Mouse (Mus musculus) adrenal gland, adult (tissue): ENCODE results near the gene Ctsw.

Experiments
- DNase-seq, 2 experiments: peaks; one replicate each; pipeline ENCODE4 v3.0.0; 2022 to 2023; ENCODE audit warnings: low spot score in 1 of 2; ENCODE audit not compliant: inconsistent age in 2 of 2

Gene Ctsw

DNA sequence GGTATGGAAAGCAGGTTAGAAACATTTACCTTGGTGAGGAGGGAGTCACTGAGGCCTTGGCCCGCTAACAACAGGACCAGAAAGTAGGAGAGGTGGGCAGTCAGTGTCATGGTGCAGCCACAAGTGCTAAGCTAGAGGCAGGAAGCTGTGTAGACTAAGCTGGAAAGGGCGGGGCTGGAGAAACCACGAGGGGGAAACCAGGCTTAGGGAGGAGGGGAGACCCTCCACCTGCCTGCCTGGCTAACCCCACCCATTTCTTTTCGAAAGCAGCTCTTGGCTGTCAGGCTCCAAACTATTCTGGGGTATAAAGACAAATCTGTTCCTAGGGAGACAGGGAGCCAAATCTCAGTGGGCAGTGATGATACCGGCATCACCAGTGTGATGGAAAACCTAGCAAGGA lies at the start of gene Ctsw:
Gene Ctsw, minus strand, starts transcription at position 134 of the 400 bp plus-strand sequence.
- no peak for DNase-seq

DNA sequence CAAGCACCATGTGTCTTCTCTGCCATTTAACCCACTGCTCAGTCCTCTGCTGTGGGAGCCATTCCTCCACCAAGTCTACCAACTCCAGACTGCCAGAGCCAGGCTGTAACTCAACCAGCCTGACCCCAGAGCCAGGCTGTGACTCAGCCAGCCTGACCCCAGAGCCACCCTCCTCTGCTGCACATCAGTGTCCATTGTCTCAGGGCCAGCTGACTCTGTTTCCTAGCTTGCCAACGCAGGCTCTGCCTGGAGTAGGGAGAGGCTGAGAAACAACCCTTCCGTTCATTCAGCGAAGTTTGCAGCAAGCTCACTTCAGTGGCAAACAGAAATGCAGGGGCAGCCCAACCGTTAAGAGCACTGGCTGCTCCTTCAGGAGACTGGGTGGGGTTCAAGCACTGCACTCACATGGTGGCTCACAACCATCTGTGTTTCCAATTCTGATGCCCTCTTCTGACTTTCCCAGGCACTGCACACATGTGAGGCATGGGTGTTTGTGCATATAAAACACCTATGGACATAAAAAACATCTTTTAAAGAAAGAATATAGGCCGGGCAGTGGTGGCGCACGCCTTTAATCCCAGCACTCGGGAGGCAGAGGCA lies 48.7 kb upstream of the Ctsw start:
- DNase-seq: peak; percentile 23 to 41

DNA sequence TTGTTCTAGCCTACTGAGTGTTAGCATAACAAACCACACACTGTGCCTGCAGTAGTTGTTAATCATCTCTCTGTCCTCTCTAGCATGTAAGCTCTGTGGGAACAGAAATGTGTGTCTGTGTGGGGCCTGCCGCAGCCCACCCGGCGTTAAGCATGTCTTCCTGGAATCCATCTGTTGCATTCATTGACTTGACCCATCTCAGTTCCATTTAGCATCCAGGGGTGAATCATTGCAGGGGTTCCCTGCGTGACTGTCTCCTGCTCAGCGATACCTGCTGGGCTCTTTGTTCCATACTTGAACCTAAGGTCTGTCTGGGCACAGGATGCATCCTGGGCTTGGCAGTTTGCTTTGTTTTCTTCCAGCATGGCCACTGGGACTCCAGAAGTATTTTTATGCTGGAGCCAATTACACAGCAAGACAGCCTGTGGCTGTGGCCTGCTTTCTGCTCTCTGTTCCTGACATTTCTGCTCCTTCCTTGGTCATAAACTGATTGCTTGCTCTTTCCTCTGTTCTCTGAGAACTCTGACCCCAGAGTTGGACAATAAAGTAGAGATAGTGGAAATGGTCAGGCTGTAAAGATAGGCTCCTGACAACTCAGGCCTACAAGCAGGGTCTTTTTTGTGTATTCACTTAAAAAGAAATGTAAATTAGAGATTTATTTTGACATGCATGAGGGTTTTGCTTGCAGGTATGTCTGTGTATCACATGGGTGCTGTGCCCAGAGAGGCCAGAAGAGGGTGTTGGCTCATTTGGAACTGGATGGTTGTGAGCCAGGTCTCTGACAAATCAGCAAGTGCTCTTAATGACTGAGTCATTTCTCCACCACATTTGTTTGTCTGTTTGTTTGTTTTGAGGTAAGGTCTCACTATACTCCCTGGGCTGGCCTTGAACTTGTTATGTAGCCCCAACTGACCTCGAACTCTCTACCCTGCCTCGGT lies 47.8 kb upstream of the Ctsw start:
- DNase-seq: peak in 1 of 2 experiments; percentile 43

DNA sequence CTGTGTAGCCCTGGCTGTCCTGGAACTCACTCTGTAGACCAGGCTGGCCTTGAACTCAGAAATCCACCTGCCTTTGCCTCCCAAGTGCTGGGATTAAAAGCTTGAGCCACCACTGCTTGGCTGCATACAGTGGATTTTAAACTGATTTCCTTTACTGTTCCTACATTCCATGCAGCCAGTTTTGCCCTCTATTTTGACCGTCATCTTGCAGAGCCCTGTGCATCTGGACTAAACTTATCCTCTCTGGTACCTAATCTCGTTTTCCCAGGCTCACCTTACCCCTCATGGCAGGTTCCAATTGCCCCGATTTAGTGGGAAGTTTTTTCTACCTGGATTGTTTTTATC lies 44.7 kb upstream of the Ctsw start:
- DNase-seq: no peak

DNA sequence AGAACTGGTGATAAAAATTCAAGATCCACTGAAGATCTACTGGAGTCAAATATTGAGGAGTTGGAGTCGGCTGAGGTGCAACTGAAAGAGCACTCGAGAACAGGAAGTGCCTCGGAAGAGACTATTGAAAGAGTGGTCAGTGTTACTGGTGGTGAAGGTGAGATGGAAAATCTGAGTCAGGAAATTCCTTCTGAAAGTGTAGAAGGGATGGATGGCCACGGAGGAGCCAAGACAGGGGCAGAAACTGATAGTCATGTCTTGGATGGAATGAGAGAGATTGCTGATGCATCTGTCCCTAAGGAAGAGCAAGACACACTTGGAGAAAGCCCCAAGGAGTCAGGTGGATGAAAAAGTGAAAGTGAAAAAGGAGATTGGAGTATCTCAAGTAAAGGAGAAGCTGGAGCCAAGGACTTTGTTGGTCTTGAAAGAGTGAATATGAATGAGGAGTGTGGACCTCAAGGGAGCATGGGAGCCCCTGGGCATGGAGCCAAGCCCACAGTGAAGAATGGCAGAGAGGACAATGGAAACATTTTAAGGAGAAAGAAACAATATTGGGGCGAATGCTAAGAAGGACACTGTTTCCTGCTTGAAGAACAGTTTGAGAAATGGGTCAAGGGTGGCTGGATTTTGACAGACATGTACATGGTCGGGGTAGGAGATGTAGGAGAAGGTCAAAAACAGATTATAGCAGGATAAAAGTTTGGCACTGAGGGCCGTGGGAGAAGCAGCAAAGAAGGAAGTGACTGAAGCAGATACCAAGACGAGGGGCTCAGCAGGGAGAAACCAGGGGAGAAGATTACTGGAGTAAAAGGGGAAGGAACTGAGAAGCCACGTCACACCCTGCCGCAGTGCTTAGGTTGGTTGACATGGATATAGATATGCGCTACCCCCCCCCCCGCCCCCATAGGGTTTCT lies 44.0 kb upstream of the Ctsw start:
- peak; percentile 10 to 37 for DNase-seq

DNA sequence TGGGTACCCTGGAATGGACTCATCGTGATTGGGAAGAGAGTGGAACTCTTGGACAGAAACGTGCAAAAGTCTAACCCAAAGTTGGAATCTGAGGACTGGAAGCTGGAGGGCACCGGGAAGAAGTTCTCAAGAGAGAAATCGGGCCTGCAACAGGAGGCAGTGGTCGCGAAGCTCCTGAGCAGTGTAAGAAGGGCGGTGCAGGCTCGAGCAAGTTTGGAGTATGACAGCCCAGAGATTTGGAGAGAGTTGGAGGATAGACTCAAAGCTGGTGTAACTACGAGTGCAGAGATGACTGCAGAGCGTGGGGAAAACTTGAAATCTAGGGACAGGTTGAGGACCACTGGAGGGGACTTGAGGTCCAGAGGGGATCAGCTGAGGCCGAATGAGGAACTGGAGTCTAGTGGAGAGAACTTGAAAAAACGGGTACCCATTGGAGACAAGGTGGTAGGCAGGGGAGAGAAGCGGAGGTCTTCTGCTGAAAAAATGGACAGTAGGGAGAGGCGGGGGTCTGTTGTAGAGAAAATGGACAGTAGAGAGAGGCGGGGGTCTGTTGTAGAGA lies 42.8 kb upstream of the Ctsw start:
- DNase-seq: no peak

DNA sequence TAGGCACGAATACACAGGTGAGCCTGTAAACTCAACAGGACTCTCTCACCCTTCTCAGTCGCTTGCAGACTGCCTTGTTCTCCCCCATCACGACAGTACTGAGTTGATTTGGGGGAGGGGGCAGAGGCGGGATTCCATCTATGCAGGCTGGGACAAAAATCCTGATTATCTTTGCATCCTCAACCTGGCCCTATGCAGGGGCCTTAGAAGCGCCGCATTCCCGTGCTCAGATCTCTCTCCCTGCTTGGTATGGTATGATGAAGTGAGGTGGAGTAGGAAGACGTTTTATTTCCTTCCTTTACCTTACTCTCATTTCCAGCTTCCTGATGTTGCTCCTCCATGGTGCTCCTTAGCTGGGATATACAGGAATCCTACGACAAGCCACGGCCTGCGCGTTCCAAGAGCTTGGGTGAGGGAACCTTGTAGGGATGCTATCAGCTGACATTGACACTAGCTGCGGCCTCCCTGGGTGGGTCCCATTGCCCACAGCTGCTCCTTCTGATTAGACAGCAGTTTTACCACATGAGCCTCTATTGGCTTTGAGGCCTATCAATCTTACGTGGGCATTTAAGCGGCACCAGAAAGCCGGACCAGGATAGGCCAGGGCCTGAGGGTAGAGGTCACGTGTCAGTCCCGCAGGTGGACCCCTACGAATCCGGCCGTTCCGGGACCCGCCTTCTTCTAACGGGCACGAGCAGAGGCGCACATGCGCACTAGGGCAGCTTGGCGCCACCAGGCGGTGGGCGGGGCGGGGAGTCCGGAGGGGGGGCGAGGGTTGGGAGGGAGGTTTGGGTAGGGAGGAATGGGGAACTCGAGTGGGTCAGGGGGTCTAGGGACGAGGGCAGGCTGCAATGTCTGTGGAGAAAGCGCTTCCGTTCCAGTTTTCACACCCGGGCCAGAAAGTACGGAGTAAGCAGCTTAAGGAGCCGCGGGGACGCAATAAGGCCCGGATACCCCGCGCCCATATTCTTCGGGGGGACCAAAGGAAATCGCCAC lies 42.0 kb upstream of the Ctsw start, which contains the start of gene Snx32:
Gene Snx32, minus strand, starts transcription at position 508 of the 996 bp plus-strand sequence.
- DNase-seq: peak; percentile 99

DNA sequence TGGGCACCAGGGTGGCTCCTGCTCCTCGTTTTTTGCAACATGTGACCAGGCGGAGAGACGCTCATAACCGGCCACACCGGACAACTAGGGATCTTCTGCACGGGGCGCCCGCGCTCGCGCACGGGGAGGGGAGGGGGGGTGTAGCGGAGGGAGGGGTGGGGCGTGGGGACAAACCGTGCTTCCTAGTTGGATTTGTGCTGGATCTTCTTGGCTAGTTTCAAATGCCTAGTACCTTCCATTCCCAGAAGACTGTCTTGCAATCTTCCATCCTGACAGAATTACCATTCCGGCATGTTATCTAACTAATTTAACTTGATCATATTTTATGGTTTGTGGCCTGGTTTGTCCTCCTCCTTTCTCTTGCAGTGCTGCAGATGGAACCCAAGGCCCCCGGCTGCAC lies 35.4 kb upstream of the Ctsw start, which contains the start of gene 1700020D05Rik:
Gene 1700020D05Rik, minus strand, starts transcription at position 101 of the 400 bp plus-strand sequence.
- no peak for DNase-seq

DNA sequence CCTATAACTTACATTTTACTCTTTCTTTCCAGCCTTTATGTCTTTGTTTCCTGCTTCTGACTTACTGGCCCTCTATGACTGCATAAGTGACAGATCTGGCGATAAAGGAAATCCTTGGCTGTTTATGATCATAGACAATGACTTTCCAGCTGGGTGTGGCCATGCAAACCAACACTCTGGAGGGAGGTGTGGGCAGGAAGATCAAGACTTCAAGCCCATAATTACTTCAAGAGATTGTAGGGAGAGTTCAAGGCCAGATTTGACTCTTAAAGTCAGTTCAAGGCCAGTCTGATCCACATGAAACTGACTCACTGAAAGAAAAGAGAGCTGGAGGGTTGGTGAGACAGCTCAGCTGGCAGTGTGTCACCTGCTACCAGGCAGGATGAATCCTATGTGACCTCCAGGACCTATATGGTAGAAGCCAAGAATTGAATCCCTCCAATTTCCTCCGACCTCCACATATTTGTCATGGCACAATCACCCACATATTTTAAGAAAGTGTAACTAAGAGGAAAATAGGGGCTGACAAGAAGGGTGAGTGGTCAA lies 32.1 kb upstream of the Ctsw start:
- peak; percentile 67 to 79 for DNase-seq

DNA sequence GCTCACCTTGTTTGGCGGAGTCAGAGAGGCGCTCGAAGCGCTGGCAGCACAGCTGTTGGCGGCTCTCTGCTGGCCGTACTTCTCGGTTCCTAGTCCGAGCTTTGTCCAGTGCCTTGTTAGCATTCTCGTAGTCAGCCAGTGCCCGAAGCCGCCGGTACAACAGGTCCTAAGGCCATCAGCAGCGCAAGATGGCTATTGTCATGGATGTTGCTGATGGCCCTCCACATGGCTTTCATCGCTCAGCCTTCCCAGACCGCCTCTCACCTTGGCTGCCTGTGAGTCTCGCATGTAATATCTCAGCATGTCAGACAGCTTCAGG lies 27.7 kb upstream of the Ctsw start:
- peak in 1 of 2 experiments; percentile 10 for DNase-seq

DNA sequence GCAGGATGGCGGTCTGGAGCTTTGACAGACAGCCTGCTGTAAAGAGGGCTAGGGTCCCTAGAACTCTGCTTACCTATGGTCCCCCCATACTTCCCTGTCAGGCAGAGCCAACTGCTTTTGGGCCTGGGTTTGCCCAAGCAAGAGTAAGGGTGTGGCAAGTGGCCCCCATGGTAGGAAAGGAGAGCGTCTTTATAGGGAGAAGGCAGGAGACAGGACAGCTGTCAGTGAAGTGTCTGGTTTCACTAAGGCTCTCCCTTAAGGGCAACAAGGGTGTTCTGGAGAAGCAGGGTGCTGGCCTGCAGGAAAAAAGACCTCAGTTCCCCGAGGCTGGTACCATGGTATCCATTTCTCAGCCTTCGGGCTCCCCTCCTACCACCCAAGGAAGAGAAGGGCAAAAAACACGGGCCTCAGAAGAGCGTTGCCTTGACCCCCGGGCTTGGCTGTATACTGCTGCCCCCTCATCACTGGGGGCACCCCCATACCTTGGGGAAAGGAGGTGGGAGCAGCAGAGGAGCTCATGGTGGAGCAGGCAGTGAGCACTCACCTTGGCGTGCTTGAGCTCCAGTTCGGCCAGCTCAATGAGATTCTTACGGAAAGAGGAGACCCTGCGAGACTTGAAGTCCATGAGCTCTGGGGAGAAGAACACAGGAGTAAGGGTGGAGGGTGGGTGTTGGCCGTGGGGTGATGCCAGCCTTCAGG lies 27.2 kb upstream of the Ctsw start:
- peak in 1 of 2 experiments; percentile 39 for DNase-seq

DNA sequence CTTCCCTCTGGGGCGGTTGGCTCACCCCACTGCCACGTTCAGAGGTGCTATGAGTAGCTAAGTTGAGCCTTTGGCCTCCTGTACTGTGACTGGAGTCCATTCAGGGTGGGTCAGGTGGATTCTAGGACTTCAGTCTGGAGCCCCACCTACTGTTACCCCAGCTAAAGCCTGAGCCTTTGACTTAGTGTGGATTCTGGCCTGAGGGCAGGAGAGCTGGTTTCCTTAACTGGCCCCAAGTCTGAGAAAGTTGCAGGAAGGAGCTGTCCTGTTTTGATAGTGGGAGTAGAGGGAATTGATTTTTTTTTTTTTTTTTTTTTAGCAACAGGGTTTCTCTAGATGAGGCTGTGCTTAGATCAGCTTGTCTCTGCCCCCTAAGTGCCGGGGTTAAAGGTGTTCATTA lies 26.0 kb upstream of the Ctsw start:
- DNase-seq: no peak

DNA sequence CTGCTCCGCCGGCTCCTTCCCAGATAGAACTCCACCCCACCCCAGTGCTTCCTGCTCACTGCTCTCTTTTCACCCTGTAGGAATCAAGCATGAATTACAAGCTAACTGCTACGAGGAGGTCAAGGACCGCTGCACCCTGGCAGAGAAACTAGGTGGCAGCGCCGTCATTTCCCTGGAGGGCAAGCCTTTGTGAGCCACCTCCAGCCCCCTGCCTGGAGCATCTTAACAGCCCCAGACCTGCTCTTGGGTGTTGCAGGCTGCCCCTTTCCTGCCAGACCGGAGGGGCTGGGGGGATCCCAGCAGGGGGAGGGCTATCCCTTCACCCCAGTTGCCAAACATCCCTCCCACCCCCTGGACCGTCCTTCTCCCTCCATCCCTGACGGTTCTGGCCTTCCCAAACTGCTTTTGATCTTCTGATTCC lies 25.0 kb upstream of the Ctsw start:
- peak in 1 of 2 experiments; percentile 73 for DNase-seq

DNA sequence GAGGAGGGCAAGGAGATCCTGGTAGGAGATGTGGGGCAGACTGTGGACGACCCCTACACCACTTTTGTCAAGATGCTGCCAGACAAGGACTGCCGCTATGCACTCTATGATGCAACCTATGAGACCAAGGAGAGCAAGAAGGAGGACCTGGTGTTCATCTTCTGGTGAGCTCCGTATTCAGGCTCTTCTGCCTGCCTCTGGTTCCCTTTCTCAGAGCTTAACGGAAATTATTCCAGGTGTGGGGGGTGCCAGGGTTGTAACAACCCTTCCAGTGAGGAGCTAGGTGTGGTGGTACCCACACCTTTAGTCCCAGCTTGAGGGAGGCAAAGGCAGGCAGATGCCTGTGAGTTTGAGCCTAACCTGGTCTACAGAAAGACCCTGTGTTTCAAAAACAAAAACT lies 24.3 kb upstream of the Ctsw start:
- peak in 1 of 2 experiments; percentile 47 for DNase-seq

DNA sequence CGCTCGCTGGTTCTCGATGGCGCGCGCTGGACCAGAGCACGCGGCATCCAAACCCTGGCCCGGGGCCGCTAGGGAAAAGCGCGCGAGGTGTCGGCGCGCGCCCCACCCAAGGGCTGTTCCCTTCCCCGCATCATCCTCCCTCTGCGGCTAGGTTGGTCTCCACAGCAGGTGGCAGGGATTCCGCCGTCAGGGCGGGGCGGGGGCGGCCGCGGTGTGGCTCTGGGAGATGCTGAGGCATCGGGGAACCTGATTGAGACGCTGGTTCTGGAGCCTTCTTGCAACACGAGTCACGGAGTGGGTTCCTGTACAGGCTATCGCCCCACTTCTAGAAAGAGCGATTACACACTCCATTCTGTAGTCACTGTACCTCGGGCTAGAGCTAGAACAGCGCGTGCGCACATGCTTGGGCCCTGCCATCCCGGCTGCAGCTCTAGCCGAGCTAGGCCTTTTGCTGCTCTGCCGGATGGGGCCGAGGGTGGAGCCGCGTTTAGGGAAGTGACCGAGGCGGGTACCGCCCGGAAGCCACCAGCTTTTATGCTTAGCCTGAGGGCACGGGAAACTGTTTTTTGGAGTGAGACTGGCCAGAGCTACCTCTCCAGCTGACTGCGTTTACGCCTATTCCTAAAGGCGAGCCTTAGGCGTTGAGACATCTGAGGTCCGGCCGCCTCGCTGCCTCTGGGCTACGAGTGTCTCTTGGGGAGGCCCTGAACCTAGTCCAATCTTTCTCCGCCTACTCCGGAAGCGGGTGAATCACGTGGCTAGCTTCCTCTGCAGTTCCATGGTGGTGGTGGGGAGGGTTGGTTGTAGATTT lies 22.8 kb upstream of the Ctsw start:
- DNase-seq: peak; percentile 90 to 97

DNA sequence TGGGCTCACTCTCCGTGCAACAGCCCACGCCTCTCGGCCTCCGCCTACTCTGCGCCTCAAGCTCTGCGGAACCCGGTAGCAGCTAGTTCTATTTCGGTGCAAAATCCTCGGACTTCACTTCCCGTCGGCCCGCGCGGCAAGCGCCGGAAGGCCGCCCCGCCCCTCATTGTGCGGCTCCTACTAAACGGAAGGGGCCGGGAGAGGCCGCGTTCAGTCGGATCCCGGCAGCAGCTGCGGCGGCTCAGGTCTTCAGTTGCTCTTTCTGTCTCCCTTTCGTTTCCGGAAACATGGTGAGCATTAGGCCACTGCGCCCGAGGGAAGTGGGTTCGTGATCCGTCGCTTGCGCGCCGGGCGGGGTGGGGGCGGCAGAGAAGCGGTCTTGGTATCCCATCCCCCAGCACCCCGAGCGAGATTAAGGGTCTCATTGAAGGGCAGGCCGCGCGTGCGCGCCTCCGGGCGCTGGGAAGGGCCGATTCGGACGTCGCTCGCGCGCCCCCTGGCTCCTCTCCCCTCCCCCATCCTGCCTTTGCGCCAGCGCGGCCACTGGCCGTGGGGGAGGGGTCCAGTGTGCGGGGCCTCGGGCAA lies 22.1 kb upstream of the Ctsw start, which contains the start of gene Cfl1:
Gene Cfl1, plus strand, starts transcription at position 143 of the 585 bp plus-strand sequence.
- peak; percentile 96 to 98 for DNase-seq

DNA sequence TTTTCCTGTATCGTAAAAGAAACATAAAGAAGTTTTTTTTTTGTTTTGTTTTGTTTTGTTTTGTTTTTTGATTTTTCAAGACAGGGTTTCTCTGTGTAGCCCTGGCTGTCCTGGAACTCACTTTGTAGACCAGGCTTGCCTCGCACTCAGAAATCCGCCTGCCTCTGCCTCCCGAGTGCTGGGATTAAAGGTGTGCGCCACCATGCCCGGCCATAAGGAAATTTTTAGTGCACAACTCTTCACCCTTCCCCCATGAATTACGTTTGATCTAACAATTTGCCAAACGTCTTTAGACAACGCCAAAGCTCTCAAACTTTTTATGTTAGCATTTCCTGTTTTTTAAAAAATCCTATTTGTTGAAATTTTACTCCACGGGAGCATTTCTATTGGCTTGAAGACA lies 21.4 kb upstream of the Ctsw start:
- peak in 1 of 2 experiments; percentile 69 for DNase-seq
